Mouse (Mus musculus) intestine, embryonic 14.5 days (tissue): ENCODE results near the gene Agbl4. TPM values are rescaled to one million over a fixed set of nuclear protein-coding genes. Genes with fewer than 3 reads are reported as not detected.

Source experiments
- ATAC-seq: fragments of 200-750 bp; cut with Nextera tagmentation; replicated peaks from 2 replicates; pipeline ENCODE4 v1.8.0; 2017; ENCODE audit warnings: low read depth, moderate number of reproducible peaks, moderate TSS enrichment, moderate library complexity; ENCODE audit not compliant: low FRiP score, low TSS enrichment
- DNase-seq: peaks from one replicate; pipeline ENCODE4 v3.0.0-alpha.2; 2018; ENCODE audit warnings: low spot score
- H3K27ac ChIP-seq: fragments of 300-500 bp; sonication (generic); 2 replicates; pipeline ENCODE4 v1.5.1; 2014; ENCODE audit warnings: low read depth, mild to moderate bottlenecking, control low read depth
- H3K27me3 ChIP-seq: fragments of 300-500 bp; sonication (generic); replicated peaks from 2 replicates; pipeline ENCODE4 v1.6.1; 2014; ENCODE audit warnings: low read length, control low read depth; ENCODE audit not compliant: control insufficient read depth, insufficient read depth
- H3K36me3 ChIP-seq: fragments of 300-500 bp; sonication (generic); 2 replicates; pipeline ENCODE4 v1.6.1; 2014; ENCODE audit warnings: low read length, control low read depth; ENCODE audit not compliant: control insufficient read depth, insufficient read depth
- H3K4me1 ChIP-seq: fragments of 300-500 bp; sonication (generic); replicated peaks from 2 replicates; pipeline ENCODE4 v1.6.1; 2014; ENCODE audit warnings: low read length, control low read depth, mixed read lengths; ENCODE audit not compliant: control insufficient read depth, insufficient read depth
- H3K4me2 ChIP-seq: fragments of 300-500 bp; sonication (generic); 2 replicates; pipeline ENCODE4 v1.6.1; 2014; ENCODE audit warnings: low read length
- H3K4me3 ChIP-seq: fragments of 300-500 bp; sonication (generic); 2 replicates; pipeline ENCODE4 v1.5.1; 2014; ENCODE audit warnings: low read depth, low read length, control low read depth, mixed read lengths
- H3K9ac ChIP-seq: fragments of 300-500 bp; sonication (generic); 2 replicates; pipeline ENCODE4 v1.6.1; 2014; ENCODE audit warnings: mild to moderate bottlenecking, low read length
- H3K9me3 ChIP-seq: fragments of 300-500 bp; sonication (generic); 2 replicates; pipeline ENCODE4 v1.6.1; 2016; ENCODE audit warnings: low read length, control low read depth; ENCODE audit not compliant: control insufficient read depth
- WGBS: fragments of 180-500 bp; shearing (Covaris S2); extraction: QIAGEN DNeasy Blood & Tissue Kit; methylation state at CpG from one replicate; pipeline ENCODE4 v1.1.7; 2014; 5-methylcytosine and 5-hydroxymethylcytosine counted together
- polyA plus RNA-seq: library from polyadenylated mRNA; unstranded; fragments of >200 nt; fragmentation: Nextera tagmentation; extraction: Ambion mirVana; gene quantifications from 2 replicates; pipeline ENCODE4 v1.2.1, GENCODE M21; 2014

Gene Agbl4
- polyA plus RNA-seq, 1 experiment from 2014 or later = 0.39 TPM

- ATAC-seq = no peak
- Histone ChIP-seq H3K4me2 (no peak overlapping the region), H3K27ac (no peak overlapping the region), H3K9me3 (no peaks in the 10 kb centered on the region), H3K4me1 (no peaks in the 10 kb centered on the region), H3K9ac (no peak overlapping the region), H3K4me3 (no peak overlapping the region), H3K36me3 (no peaks in the 10 kb centered on the region), H3K27me3 (no peaks in the 10 kb centered on the region)
- DNase-seq = no peak
- WGBS = 87% methylated on average over 1 of the region's 1 CpGs
Measured at GRCm38 (mm10) chr4:111004719-111005479, 607.4 kb downstream of the Agbl4 start.

- Histone ChIP-seq H3K4me2 (no peak overlapping the region), H3K4me3 (no peak overlapping the region), H3K27ac (no peak overlapping the region), H3K27me3 (no peaks in the 10 kb centered on the region), H3K4me1 (no peaks in the 10 kb centered on the region), H3K9ac (no peak overlapping the region), H3K36me3 (no peaks in the 10 kb centered on the region), H3K9me3 (no peaks in the 10 kb centered on the region)
- WGBS = 94% methylated on average over 4 of the region's 4 CpGs
- ATAC-seq (no peak), DNase-seq (no peak)
Measured at GRCm38 (mm10) chr4:111019376-111019775, 621.9 kb downstream of the Agbl4 start.

GRCm38 (mm10) chr4:111067330-111067729 lies 669.9 kb downstream of the Agbl4 start:
- ATAC-seq = no peak
- Histone ChIP-seq H3K27me3 (no peaks in the 10 kb centered on the region), H3K4me2 (no peak overlapping the region), H3K36me3 (no peaks in the 10 kb centered on the region), H3K9ac (no peak overlapping the region), H3K9me3 (no peaks in the 10 kb centered on the region), H3K4me1 (no peaks in the 10 kb centered on the region), H3K27ac (no peak overlapping the region), H3K4me3 (no peak overlapping the region)
- WGBS = 87% methylated on average over 3 of the region's 3 CpGs
- DNase-seq = no peak

- 44% methylated on average over 6 of the region's 7 CpGs for WGBS
- Histone ChIP-seq H3K9me3 (no peaks in the 10 kb centered on the region), H3K27me3 (no peaks in the 10 kb centered on the region), H3K36me3 (no peaks in the 10 kb centered on the region), H3K4me1 (no peaks in the 10 kb centered on the region), H3K27ac (no peak overlapping the region), H3K4me3 (no peak overlapping the region), H3K9ac (no peak overlapping the region), H3K4me2 (no peak overlapping the region)
- ATAC-seq = no peak
- DNase-seq = no peak
Measured at GRCm38 (mm10) chr4:111073738-111074497, 676.5 kb downstream of the Agbl4 start.

- no peak overlapping the region for H3K4me2 ChIP-seq
- no peak overlapping the region for H3K9ac ChIP-seq
- WGBS = 75% methylated on average over 6 of the region's 6 CpGs
- H3K9me3 ChIP-seq = no peaks in the 10 kb centered on the region
- no peak overlapping the region for H3K4me3 ChIP-seq
- no peak for DNase-seq
- no peaks in the 10 kb centered on the region for H3K27me3 ChIP-seq
- no peak overlapping the region for H3K27ac ChIP-seq
- H3K4me1 ChIP-seq = no peaks in the 10 kb centered on the region
- no peaks in the 10 kb centered on the region for H3K36me3 ChIP-seq
- ATAC-seq = no peak
Measured at GRCm38 (mm10) chr4:111074701-111075154, 677.3 kb downstream of the Agbl4 start.

- Histone ChIP-seq H3K4me1 (no peaks in the 10 kb centered on the region), H3K27me3 (no peaks in the 10 kb centered on the region), H3K36me3 (no peaks in the 10 kb centered on the region), H3K9ac (no peak overlapping the region), H3K9me3 (no peaks in the 10 kb centered on the region), H3K4me2 (no peak overlapping the region), H3K4me3 (no peak overlapping the region), H3K27ac (no peak overlapping the region)
- WGBS = 86% methylated on average over 3 of the region's 3 CpGs
- DNase-seq (no peak), ATAC-seq (no peak)
Measured at GRCm38 (mm10) chr4:111077810-111078209, 680.3 kb downstream of the Agbl4 start.

- Histone ChIP-seq H3K27ac (no peak overlapping the region), H3K27me3 (no peaks in the 10 kb centered on the region), H3K4me1 (no peaks in the 10 kb centered on the region), H3K9ac (no peak overlapping the region), H3K4me3 (no peak overlapping the region), H3K9me3 (no peaks in the 10 kb centered on the region), H3K4me2 (no peak overlapping the region), H3K36me3 (no peaks in the 10 kb centered on the region)
- 84% methylated on average over 1 of the region's 1 CpGs for WGBS
- no peak for ATAC-seq
- no peak for DNase-seq
Measured at GRCm38 (mm10) chr4:111085330-111085729, 687.9 kb downstream of the Agbl4 start.

- WGBS = 50% methylated on average over 3 of the region's 3 CpGs
- H3K27ac ChIP-seq = no peak overlapping the region
- no peaks in the 10 kb centered on the region for H3K9me3 ChIP-seq
- DNase-seq (no peak), ATAC-seq (no peak)
- H3K27me3 ChIP-seq = no peaks in the 10 kb centered on the region
- H3K36me3 ChIP-seq = no peaks in the 10 kb centered on the region
- no peak overlapping the region for H3K4me2 ChIP-seq
- H3K9ac ChIP-seq = no peak overlapping the region
- H3K4me1 ChIP-seq = no peaks in the 10 kb centered on the region
- no peak overlapping the region for H3K4me3 ChIP-seq
Measured at GRCm38 (mm10) chr4:111136217-111137147, 739.0 kb downstream of the Agbl4 start.
